Mouse (Mus musculus): Measurements from ENCODE around the gene Sh3pxd2a.

DNA sequence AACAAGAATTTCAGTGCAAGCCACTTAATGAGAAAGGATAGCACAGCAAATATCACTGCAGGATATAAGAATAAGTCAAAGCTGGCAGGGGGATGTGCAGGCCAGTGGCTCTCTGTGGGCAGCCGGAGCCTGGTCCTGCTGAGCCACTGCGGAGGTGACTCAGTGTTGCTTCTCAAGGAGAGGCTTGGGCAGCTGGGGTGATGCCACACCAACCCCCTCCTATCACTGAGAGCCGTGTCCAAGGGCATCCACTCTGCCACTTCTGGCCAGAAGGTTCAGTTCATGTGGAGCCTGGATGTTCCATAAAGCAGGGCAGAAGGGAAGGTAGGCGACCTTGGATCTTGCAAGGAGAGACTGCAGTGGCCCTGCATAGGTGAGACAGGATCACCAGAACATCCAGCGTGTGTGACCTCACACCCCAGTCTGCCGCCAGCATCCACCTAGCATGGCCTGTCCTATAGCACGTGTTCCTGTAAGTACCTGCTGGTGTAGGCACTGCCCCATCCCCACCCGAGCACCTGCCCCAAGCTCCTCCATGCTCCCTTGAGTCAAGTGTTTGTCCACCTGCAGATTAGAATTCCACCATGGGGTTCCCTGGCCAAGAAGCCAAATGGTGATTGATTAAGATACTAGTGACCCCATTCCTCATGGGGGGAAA lies 89.2 kb downstream of the Sh3pxd2a start:
- TF ChIP-seq CTCF (conservative IDR thresholded peaks at IDR 0.05 in 1 of 2, IDR thresholded peaks at IDR 0.05 in 1 of 2; ENCODE audit: low read depth in 2 of 2, low read length in 2 of 2) (no peak), POLR2A (IDR thresholded peaks at IDR 0.05; ENCODE audit: low read depth, low read length) (no peak), UBTF (IDR thresholded peaks at IDR 0.05; ENCODE audit: low read depth, low read length) (no peak), EP300 (IDR thresholded peaks at IDR 0.05; ENCODE audit: low read length) (no peak), MEF2A (IDR thresholded peaks at IDR 0.05; ENCODE audit: borderline replicate concordance, low read depth, low read length) (no peak), ZMIZ1 (IDR thresholded peaks at IDR 0.05; ENCODE audit: low read depth, low read length) (no peak), RAD21 (IDR thresholded peaks at IDR 0.05; ENCODE audit: low read depth, low read length) (no peak), HCFC1 (IDR thresholded peaks at IDR 0.05; ENCODE audit: low read depth, low read length) (no peak), NRF1 (IDR thresholded peaks at IDR 0.05; ENCODE audit: low read depth, low read length) (no peak), CHD2 (IDR thresholded peaks at IDR 0.05; ENCODE audit: low read length) (no peak), MYC (IDR thresholded peaks at IDR 0.05; ENCODE audit: low read depth, low read length) (no peak), USF1 (IDR thresholded peaks at IDR 0.05; ENCODE audit: low read depth, low read length) (no peak), POLR2AphosphoS2 (IDR thresholded peaks at IDR 0.05; ENCODE audit: low read depth, low read length) (no peak), GABPA (IDR thresholded peaks at IDR 0.05; ENCODE audit: insufficient replicate concordance, low read depth, low read length) (no peak)

All from CH12.LX (cell line).